Mouse (Mus musculus): ENCODE measurements around the gene Aoc3.

GRCm38 (mm10) chr11:101316501-101316917, 13.9 kb upstream of the Aoc3 start:
- TF ChIP-seq EP300 (IDR thresholded peaks at IDR 0.05; ENCODE audit: low read depth) (no peak), CTCF (IDR thresholded peaks at IDR 0.05; ENCODE audit: low read depth) (no peak)

All from liver, postnatal 0 days (tissue).